Mouse (Mus musculus): ENCODE data around the gene Palm3. TPM values are rescaled to one million over a fixed set of nuclear protein-coding genes. Genes with fewer than 3 reads are reported as not detected.

Gene Palm3
- 48.0 TPM for polyA plus RNA-seq (2021)

DNA sequence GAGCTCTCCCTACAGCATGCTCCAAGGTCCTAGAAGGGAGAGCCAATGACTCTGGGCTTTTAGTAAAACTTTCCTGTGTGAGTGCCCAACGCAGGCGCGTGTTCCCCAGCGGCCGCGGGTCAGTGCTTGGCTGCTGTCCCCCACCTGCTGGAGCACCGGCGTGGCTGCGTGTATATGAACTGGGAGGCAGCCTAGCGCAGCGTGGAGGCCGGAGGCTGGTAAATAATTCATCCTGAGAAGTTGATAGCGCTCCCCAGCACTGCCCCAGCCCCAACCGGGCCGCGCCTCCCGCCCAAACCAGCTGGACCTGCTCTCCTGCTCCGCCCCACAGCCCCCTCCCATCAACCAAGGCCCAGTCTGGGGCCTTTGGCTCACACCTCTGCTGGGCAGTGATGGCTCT lies at the start of gene Palm3:
Gene Palm3 (plus strand): TSS at position 376 of the 400 bp plus-strand sequence.
- no peaks in the 10 kb centered on the region for H3K27me3 ChIP-seq
- ATAC-seq, result peak; percentile 68
- in situ Hi-C loops (cut with MboI; ENCODE audit: low pct_unique_long_range_greater_than_20kb), result loop anchor here (25.0 kb wide), 1 partner anchor 641 kb away; the partner anchor contains the start of gene Ier2
- POLR2A ChIA-PET, result interaction anchor here (1.2 to 1.6 kb wide), 2 partner anchors 10 to 17 kb away, joined by 3 to 8 read pairs; partner anchors contain the start of gene 2210011C24Rik
- DNase-seq (ENCODE audit: low read depth, low spot score), result no peak
- CTCF ChIA-PET, result interaction anchor here (0.7 kb wide), 1 partner anchor 11 kb away, joined by 3 read pairs; no protein-coding TSS in a partner anchor
- TF ChIP-seq CTCF (IDR thresholded peaks at IDR 0.05), result no peak

DNA sequence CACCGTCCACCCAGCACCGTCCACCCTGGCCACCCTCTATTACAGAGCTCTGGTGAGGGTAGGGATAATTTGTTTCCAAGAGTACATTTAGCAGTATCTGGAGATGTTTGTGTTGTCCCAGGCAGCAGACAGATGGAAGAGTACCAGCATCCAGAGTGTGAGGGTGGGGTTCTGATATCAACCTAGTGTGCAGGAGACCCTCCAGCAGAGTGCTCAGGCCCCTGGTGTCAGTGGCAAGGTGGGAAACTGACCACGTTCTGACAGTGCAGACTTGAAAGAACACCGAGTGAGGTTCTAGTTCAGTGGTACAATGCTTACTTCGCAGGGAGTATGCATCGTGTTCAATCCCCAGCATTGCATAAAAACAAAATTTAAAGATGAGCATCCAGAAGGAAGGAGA lies 49.6 kb upstream of the Palm3 start:
- in situ Hi-C loops (cut with MboI; ENCODE audit: low pct_unique_long_range_greater_than_20kb), result no loop called here
- ATAC-seq (no peak), DNase-seq (ENCODE audit: low read depth, low spot score) (no peak)
- H3K27me3 ChIP-seq, result no peaks in the 10 kb centered on the region
- CTCF ChIA-PET, result interaction anchor here (1.3 kb wide), 1 partner anchor 17 kb away, joined by 4 read pairs; the partner anchor contains the start of genes Asf1b and Gm10644
- POLR2A ChIA-PET, result no interaction called here
- TF ChIP-seq CTCF (IDR thresholded peaks at IDR 0.05), result no peak

DNA sequence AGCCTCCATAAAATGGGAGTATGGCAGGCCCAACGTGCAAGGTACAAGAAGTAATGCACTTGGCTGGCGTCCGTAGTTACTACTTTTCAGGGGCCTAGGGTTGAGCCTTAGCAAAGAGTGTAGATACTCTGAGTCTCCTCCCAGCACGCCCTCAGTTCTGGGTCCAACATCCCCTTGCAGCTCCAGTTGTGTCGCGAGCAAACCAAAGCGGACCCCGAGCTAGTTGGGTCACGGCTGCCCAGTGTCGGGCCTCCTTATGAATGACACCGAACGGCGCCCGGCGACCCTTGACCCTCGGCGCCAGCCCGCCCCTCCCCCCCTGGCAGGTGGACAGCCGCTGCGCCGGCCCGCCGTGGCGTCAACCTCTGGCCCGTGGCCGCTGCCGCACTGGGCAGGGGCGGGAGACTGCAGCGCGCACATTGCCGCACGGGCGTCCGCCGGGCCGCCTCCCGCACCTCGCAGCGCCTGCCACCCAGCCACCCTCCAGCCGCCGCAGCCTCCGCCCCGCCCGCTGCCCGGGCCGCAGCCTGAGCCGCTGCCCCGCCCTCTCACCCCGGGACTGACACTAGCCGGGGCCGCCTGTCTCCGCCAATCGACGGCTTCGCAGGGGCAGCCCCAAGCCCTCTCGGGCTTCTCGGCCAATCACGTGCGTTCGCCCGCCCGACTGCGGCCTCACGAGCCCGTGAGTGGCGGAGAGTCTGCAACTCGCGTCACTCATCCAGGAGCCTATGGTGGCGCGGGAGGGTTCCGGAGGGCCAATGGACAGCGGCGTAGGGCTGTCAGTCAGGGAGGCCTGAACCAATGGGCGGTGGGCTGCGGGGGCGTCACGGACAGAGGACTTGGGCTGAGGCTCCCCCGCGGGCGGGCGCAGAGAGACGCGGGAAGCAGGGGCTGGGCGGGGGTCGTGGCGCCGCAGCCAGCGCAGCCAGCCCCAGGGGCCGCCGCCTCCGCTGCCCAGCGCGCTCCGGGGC lies 48.8 kb upstream of the Palm3 start, which contains the start of gene Prkaca:
Gene Prkaca (plus strand): TSS at position 844 of the 971 bp plus-strand sequence.
- ChIA-PET CTCF (no interaction called here), POLR2A (no interaction called here)
- in situ Hi-C loops (cut with MboI; ENCODE audit: low pct_unique_long_range_greater_than_20kb), result no loop called here
- ATAC-seq (peak; percentile 97), DNase-seq (ENCODE audit: low read depth, low spot score) (peak; percentile 88)
- H3K27me3 ChIP-seq, result no peaks in the 10 kb centered on the region
- no peak for TF ChIP-seq CTCF (IDR thresholded peaks at IDR 0.05)

DNA sequence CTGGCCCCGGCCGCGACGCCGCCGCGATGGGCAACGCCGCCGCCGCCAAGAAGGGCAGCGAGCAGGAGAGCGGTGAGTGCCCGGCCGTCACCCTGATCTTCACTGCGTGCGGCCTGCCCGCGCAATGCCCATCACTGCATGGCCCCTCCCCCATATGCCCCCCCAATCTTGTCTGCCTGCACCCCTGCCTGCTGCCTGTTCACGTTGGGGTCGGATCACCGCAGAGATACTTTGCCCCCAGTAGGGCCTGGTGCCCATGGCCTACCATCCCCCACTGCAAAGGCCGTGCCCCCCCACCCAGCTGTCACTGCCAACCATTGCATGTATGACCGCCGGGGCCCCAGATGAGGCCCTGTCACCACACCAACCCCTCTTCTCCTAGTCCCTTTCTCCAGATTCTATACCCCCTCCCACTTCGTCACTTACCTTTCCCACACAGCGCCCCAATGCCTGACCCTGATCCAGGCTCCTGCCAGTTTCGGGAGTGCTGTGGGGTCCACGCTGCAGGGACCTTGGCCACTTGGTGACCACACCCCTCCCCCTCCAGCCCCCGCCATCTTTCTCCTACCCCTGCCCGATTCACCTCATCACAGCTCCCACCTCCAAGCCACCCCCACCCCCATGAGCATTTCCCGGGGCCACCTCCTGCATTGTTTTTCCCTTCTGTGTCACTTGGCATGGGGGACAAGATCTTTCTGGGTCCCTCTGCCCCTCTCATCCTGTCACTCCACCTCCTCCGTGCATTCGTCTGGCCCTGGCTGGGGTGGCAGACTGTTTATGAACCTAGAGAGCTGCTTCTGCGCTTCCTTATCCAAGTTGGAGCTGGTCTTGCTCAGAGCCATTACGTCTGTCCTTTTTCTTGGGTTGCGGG lies 47.9 kb upstream of the Palm3 start:
- H3K27me3 ChIP-seq, result no peaks in the 10 kb centered on the region
- CTCF ChIA-PET, result no interaction called here
- DNase-seq (ENCODE audit: low read depth, low spot score), result no peak
- no peak for TF ChIP-seq CTCF (IDR thresholded peaks at IDR 0.05)
- POLR2A ChIA-PET, result no interaction called here
- peak; percentile 38 for ATAC-seq
- in situ Hi-C loops (cut with MboI; ENCODE audit: low pct_unique_long_range_greater_than_20kb), result no loop called here

DNA sequence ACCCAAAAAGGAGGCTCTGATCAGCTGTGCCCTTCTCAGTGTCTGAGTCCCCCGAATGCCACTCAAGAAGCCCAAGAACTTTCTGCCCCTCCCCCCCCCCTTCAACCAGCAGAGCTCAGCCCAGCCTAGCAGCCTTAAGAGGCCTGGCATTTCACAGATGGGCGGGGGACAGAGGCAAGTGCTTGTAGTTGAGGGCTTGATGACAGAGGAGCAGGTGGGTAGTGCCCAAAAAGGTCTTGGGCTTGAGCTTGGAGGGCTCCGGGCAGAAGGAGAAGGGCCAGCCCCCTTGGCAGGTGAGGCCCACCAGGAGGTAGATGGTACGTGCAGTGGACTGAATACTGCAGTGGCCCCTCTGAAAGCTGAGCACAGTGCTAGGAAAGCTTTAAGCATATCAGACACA lies 46.8 kb upstream of the Palm3 start:
- H3K27me3 ChIP-seq, result no peaks in the 10 kb centered on the region
- no peak for TF ChIP-seq CTCF (IDR thresholded peaks at IDR 0.05)
- ATAC-seq (no peak), DNase-seq (ENCODE audit: low read depth, low spot score) (no peak)
- ChIA-PET POLR2A (interaction anchor here (0.7 kb wide), 1 partner anchor 681 kb away, joined by 8 read pairs; no protein-coding TSS in a partner anchor), CTCF (interaction anchor here (1.0 kb wide), 1 partner anchor 19 kb away, joined by 4 read pairs; no protein-coding TSS in a partner anchor)
- in situ Hi-C loops (cut with MboI; ENCODE audit: low pct_unique_long_range_greater_than_20kb), result no loop called here

DNA sequence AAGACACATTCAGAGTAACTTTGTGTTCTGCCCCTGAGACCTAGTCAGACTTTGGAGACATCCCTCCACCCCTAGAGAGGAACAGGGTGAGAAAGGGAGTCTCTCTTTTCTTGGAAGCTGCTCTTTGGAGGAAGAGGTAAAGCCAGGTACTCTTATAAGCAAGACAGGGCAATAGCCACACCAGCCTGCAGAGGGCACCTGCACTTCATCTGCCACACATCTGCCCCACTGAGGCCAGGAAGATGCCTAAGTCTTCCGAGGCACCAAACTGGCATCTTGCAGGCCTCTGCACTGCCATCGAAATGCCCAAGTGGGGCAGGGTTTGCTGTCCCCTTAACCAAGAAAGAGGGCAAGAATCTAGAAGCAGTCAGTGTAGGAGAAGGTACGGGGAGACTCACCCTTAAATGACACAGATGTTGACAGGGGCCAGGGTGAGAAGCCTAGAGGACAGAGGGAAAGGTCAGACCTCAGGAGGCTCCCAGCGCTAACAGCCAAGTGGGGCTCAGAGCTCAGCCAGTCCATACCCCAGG lies 45.1 kb upstream of the Palm3 start:
- H3K27me3 ChIP-seq, result no peaks in the 10 kb centered on the region
- CTCF ChIA-PET, result interaction anchor here (1.1 to 1.4 kb wide), 3 partner anchors 12 to 23 kb away, joined by 3 to 6 read pairs (median 4); no protein-coding TSS in a partner anchor
- TF ChIP-seq CTCF (IDR thresholded peaks at IDR 0.05), result no peak
- DNase-seq (ENCODE audit: low read depth, low spot score) (no peak), ATAC-seq (no peak)
- in situ Hi-C loops (cut with MboI; ENCODE audit: low pct_unique_long_range_greater_than_20kb), result no loop called here
- POLR2A ChIA-PET, result no interaction called here

DNA sequence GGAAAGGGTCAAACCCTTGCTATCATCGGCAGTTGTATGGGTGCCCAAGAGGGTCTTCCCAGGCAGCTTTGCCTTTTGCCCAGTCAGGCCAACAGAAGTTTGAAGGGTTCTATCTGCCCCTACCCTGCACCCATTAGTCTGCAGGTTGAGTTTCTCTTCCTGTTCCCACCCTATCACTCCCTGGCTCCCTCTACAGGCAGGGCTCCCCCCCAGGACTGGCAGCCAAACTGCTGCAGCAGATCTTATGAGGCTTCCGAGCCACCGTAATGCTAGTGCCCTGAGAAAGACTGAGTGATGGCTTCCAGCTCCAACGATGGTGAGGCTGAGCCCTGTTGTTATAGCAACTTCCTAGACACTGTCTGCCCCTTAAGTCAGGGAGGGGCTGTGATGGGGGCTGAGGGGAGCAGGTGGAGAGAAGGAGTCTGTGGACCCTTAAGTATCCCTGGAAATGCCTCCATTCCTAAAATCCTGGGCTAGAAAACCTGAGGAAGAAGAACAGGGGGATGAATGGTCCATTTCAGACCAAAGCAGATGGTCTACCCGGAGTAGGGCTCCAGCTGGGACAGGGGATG lies 44.4 kb upstream of the Palm3 start:
- H3K27me3 ChIP-seq, result no peaks in the 10 kb centered on the region
- ChIA-PET CTCF (interaction anchor here (1.3 kb wide), 1 partner anchor 11 kb away, joined by 5 read pairs; no protein-coding TSS in a partner anchor), POLR2A (interaction anchor here (0.7 kb wide), 1 partner anchor 12 kb away, joined by 3 read pairs; no protein-coding TSS in a partner anchor)
- TF ChIP-seq CTCF (IDR thresholded peaks at IDR 0.05), result no peak
- ATAC-seq, result no peak
- in situ Hi-C loops (cut with MboI; ENCODE audit: low pct_unique_long_range_greater_than_20kb), result no loop called here
- no peak for DNase-seq (ENCODE audit: low read depth, low spot score)

DNA sequence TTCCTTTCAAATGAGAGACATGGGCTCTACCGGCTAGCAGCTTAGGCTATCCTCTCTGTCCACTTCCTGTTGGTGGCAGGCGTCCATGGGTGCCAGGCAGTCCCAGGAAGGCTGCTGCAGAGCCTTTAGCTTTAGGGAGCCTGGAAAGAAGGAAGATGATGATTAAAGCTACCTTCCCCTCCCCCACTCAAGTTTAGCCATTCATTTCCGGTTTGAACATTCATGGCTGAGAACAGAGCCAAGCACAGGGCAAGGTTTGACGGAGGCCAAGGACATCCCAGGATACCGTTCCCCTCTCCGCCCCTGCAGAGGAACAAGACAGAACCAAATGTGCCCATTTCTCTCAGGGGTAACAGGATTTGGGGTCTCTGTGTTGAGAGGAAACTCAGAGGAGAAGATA lies 43.6 kb upstream of the Palm3 start:
- ATAC-seq, result no peak
- DNase-seq (ENCODE audit: low read depth, low spot score), result no peak
- in situ Hi-C loops (cut with MboI; ENCODE audit: low pct_unique_long_range_greater_than_20kb), result no loop called here
- POLR2A ChIA-PET, result no interaction called here
- CTCF ChIA-PET, result interaction anchor here (1.3 kb wide), 1 partner anchor 10 kb away, joined by 5 read pairs; no protein-coding TSS in a partner anchor
- no peaks in the 10 kb centered on the region for H3K27me3 ChIP-seq
- no peak for TF ChIP-seq CTCF (IDR thresholded peaks at IDR 0.05)

DNA sequence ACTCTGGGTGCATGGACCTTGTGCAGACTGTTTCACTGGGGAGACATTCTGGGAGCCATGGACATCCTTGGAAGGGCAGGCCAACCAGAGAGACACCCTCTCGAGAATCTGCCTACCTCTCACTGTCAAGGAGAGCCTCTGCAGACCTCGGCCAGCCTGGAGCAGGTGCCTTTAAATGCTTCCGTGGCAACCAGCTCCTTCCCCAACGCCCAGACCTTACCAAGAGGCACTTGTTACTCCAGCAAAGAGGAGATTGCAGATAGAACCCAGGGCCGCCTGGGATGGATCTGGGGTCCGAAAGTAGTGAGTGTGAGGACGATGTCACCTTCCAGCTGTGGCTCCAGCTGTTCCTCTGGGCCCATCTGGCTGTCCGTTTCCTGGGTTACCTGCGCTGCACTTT lies 43.1 kb upstream of the Palm3 start:
- no peak for TF ChIP-seq CTCF (IDR thresholded peaks at IDR 0.05)
- no peaks in the 10 kb centered on the region for H3K27me3 ChIP-seq
- in situ Hi-C loops (cut with MboI; ENCODE audit: low pct_unique_long_range_greater_than_20kb), result no loop called here
- ChIA-PET CTCF (interaction anchor here (1.3 kb wide), 1 partner anchor 9 kb away, joined by 5 read pairs; no protein-coding TSS in a partner anchor), POLR2A (no interaction called here)
- ATAC-seq (no peak), DNase-seq (ENCODE audit: low read depth, low spot score) (no peak)

DNA sequence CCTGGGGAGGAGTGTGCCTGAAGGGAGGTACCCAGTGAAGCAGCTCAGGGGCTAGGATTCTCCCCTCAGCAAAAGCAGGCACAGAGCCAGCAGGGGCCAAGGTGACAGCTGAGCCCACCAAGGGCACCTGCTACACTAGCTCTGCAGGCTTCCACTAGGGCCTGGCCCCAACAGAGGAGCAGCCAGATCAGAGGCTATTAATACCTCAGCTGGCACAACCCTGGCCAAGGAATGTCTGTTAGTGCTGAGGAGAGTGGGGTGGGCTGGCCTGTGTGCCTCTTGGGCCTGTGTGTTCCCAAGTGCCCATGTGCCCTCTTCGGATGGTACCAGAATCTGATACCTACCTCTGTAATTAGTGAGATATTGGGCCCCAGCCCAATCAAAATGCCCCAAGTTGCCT lies 41.0 kb upstream of the Palm3 start:
- ChIA-PET CTCF (no interaction called here), POLR2A (no interaction called here)
- DNase-seq (ENCODE audit: low read depth, low spot score) (no peak), ATAC-seq (no peak)
- no peaks in the 10 kb centered on the region for H3K27me3 ChIP-seq
- in situ Hi-C loops (cut with MboI; ENCODE audit: low pct_unique_long_range_greater_than_20kb), result no loop called here
- TF ChIP-seq CTCF (IDR thresholded peaks at IDR 0.05), result no peak
